Mouse (Mus musculus) heart, postnatal 0 days (tissue): ENCODE data around the gene Gjb2.

Source experiments
- CTCF ChIP-seq: IDR thresholded peaks from 2 replicates; pipeline ENCODE4 v1.5.1; 2016; ENCODE audit warnings: antibody characterized with exemption, control low read depth, low read depth
- EP300 ChIP-seq: IDR thresholded peaks from 2 replicates; pipeline ENCODE4 v1.6.1; 2016; ENCODE audit warnings: antibody characterized with exemption, low read depth

GRCm38 (mm10) chr14:57093029-57093428, 11.5 kb downstream of the Gjb2 start:
- TF ChIP-seq EP300 (no peak), CTCF (peak; percentile 71)
